ENCODE assay signal across 8 mouse cellular contexts in genomic region chr1:14570562-14570981, GRCm38 (mm10).
DNase-seq lines count a peak whose midpoint lies in the region.

No protein-coding gene starts in this region.

- intact Hi-C loops in left cerebral cortex, postnatal 25 days (cut with DNase I): loop anchor here (5.0 kb wide), 1 partner anchor 783 kb away; no protein-coding TSS in a partner anchor

- peak; percentile 7 for DNase-seq in layer of hippocampus, adult 11-12 months (ENCODE audit: low spot score)
- no peak for DNase-seq in layer of hippocampus, adult 9-10 months (ENCODE audit: low spot score)
- DNase-seq in NIH3T3 (ENCODE audit: low read depth): peak; percentile 83
- peak; percentile 33 for DNase-seq in forelimb bud, embryonic 11.5 days (ENCODE audit: low read depth, low spot score)
- DNase-seq in neural tube, embryonic 10.5 days (ENCODE audit: extremely low spot score, low spot score): peak; percentile 45
- no peak for DNase-seq in left cerebral cortex, postnatal 25 days (ENCODE audit: low spot score in 2 of 2)
- no peak for DNase-seq in gastrocnemius, adult 18-20 months (ENCODE audit: low spot score)
- DNase-seq in frontal cortex, postnatal 25 days (ENCODE audit: low spot score in 2 of 2): no peak

Comparison
In these comparisons a context has a peak if more than half of its experiments do, and no peak if none do; other contexts are left out.
1. DNase-seq: peak in layer of hippocampus, adult 11-12 months (single experiment), NIH3T3 (single experiment), forelimb bud, embryonic 11.5 days (single experiment) and neural tube, embryonic 10.5 days (single experiment); none in layer of hippocampus, adult 9-10 months (single experiment), left cerebral cortex, postnatal 25 days (0 of 2), gastrocnemius, adult 18-20 months (single experiment) and frontal cortex, postnatal 25 days (0 of 2).